Mouse (Mus musculus) neural tube, embryonic 13.5 days (tissue): ENCODE results near the gene Fbxo24. TPM values are rescaled to one million over a fixed set of nuclear protein-coding genes. Genes with fewer than 3 reads are reported as not detected.
A peak's percentile ranks its signal among the peaks of the same experiment; 100 is the strongest.
"Not testable (repeated sequence)": the region's sequence is repeated elsewhere in the genome, so short reads cannot be mapped to it uniquely, and the experiment has no call there.

Experiments used
- ATAC-seq: fragments of 200-750 bp; cut with Nextera tagmentation; 2 replicates; pipeline ENCODE4 v1.8.0; 2017; ENCODE audit warnings: low read depth, mild to moderate bottlenecking, moderate TSS enrichment, moderate library complexity
- H3K27ac ChIP-seq: fragments of 300-500 bp; sonication (generic); replicated peaks from 2 replicates; pipeline ENCODE4 v1.5.1; 2015; ENCODE audit warnings: moderate library complexity, mild to moderate bottlenecking, inconsistent platforms
- H3K27me3 ChIP-seq: fragments of 300-500 bp; sonication (generic); 2 replicates; pipeline ENCODE4 v1.6.1; 2015; ENCODE audit warnings: mild to moderate bottlenecking, inconsistent platforms
- H3K36me3 ChIP-seq: fragments of 300-500 bp; sonication (generic); 2 replicates; pipeline ENCODE4 v1.6.1; 2015; ENCODE audit warnings: mild to moderate bottlenecking, inconsistent platforms
- H3K4me1 ChIP-seq: fragments of 300-500 bp; sonication (generic); replicated peaks from 2 replicates; pipeline ENCODE4 v1.6.1; 2015; ENCODE audit warnings: inconsistent platforms
- H3K4me2 ChIP-seq: fragments of 300-500 bp; sonication (generic); 2 replicates; pipeline ENCODE4 v1.6.1; 2015; ENCODE audit warnings: inconsistent platforms, mild to moderate bottlenecking, moderate library complexity
- H3K4me3 ChIP-seq: fragments of 300-500 bp; sonication (generic); 2 replicates; pipeline ENCODE4 v1.5.1; 2015; ENCODE audit warnings: mild to moderate bottlenecking, inconsistent platforms
- H3K9ac ChIP-seq: fragments of 300-500 bp; sonication (generic); 2 replicates; pipeline ENCODE4 v1.6.1; 2015; ENCODE audit warnings: moderate library complexity, mild to moderate bottlenecking, inconsistent platforms
- H3K9me3 ChIP-seq: fragments of 300-500 bp; sonication (generic); 2 replicates; pipeline ENCODE4 v1.6.1; 2016; ENCODE audit warnings: inconsistent platforms
- WGBS: fragments of 180-500 bp; shearing (Covaris S2); methylation state at CpG from one replicate; pipeline ENCODE4 v1.1.7; 2015; 5-methylcytosine and 5-hydroxymethylcytosine counted together
- polyA plus RNA-seq: library from polyadenylated mRNA; unstranded; fragments of >200 nt; fragmentation: Nextera tagmentation; extraction: Ambion mirVana; gene quantifications from 2 replicates; pipeline ENCODE4 v1.2.1, GENCODE M21; 2015

The Fbxo24 gene
- polyA plus RNA-seq, 1 experiment from 2014 or later, result 0.20 TPM

GRCm38 (mm10) chr5:137639472-137639871 lies 10.7 kb upstream of the Fbxo24 start:
- H3K9ac ChIP-seq, result no peak overlapping the region
- H3K9me3 ChIP-seq, result no peaks in the 10 kb centered on the region
- H3K4me1 ChIP-seq, result no peaks in the 10 kb centered on the region
- H3K36me3 ChIP-seq, result peaks cover 79% of the 10 kb centered on the region
- H3K4me3 ChIP-seq, result no peak overlapping the region
- ATAC-seq, result no peak
- H3K27ac ChIP-seq, result no peak overlapping the region
- 80% methylated on average over 7 of the region's 7 CpGs for WGBS
- H3K27me3 ChIP-seq, result peaks cover 14% of the 10 kb centered on the region
- H3K4me2 ChIP-seq, result no peak overlapping the region

- WGBS, result 78% methylated on average over 12 of the region's 12 CpGs
- peaks cover 47% of the 10 kb centered on the region for H3K36me3 ChIP-seq
- no peak overlapping the region for H3K27ac ChIP-seq
- H3K4me3 ChIP-seq, result no peak overlapping the region
- H3K4me1 ChIP-seq, result peaks cover 38% of the 10 kb centered on the region
- no peaks in the 10 kb centered on the region for H3K9me3 ChIP-seq
- H3K4me2 ChIP-seq, result no peak overlapping the region
- ATAC-seq, result no peak
- H3K9ac ChIP-seq, result peak overlapping the region; percentile 32; the same call in 1 of the 2 replicates
- no peaks in the 10 kb centered on the region for H3K27me3 ChIP-seq
Observed at GRCm38 (mm10) chr5:137633397-137634084, 4.7 kb upstream of the Fbxo24 start.

- Histone ChIP-seq H3K4me1 (peaks cover 49% of the 10 kb centered on the region), H3K36me3 (peaks cover 27% of the 10 kb centered on the region), H3K4me2 (peak overlapping the region; percentile 86), H3K9me3 (no peaks in the 10 kb centered on the region), H3K9ac (peak overlapping the region; percentile 86), H3K27me3 (no peaks in the 10 kb centered on the region), H3K27ac (peak overlapping the region; percentile 94), H3K4me3 (peak overlapping the region; percentile 83)
- no peak for ATAC-seq
- 76% methylated on average over 4 of the region's 4 CpGs for WGBS
Observed at GRCm38 (mm10) chr5:137631591-137631990, 2.8 kb upstream of the Fbxo24 start.

- peaks cover 23% of the 10 kb centered on the region for H3K36me3 ChIP-seq
- H3K9me3 ChIP-seq, result no peaks in the 10 kb centered on the region
- peak overlapping the region; percentile 86 for H3K4me2 ChIP-seq
- no peak for ATAC-seq
- H3K27me3 ChIP-seq, result no peaks in the 10 kb centered on the region
- 58% methylated on average over 9 of the region's 9 CpGs for WGBS
- peaks cover 49% of the 10 kb centered on the region for H3K4me1 ChIP-seq
- H3K27ac ChIP-seq, result peak overlapping the region; percentile 94
- H3K4me3 ChIP-seq, result peak overlapping the region; percentile 83
- peak overlapping the region; percentile 86 for H3K9ac ChIP-seq
Observed at GRCm38 (mm10) chr5:137631171-137631570, 2.4 kb upstream of the Fbxo24 start.

- H3K4me3 ChIP-seq, result peak overlapping the region; percentile 83
- H3K27me3 ChIP-seq, result no peaks in the 10 kb centered on the region
- H3K4me2 ChIP-seq, result peak overlapping the region; percentile 86
- H3K4me1 ChIP-seq, result peaks cover 49% of the 10 kb centered on the region
- H3K9ac ChIP-seq, result peak overlapping the region; percentile 86
- peaks cover 17% of the 10 kb centered on the region for H3K36me3 ChIP-seq
- 30% methylated on average over 3 of the region's 3 CpGs for WGBS
- H3K9me3 ChIP-seq, result no peaks in the 10 kb centered on the region
- H3K27ac ChIP-seq, result peak overlapping the region; percentile 94
- no peak for ATAC-seq
Observed at GRCm38 (mm10) chr5:137630602-137631001, 1.8 kb upstream of the Fbxo24 start.

- peaks cover 49% of the 10 kb centered on the region for H3K4me1 ChIP-seq
- H3K9ac ChIP-seq, result peak overlapping the region; percentile 86
- WGBS, result 23% methylated on average over 6 of the region's 6 CpGs
- no peaks in the 10 kb centered on the region for H3K9me3 ChIP-seq
- H3K27me3 ChIP-seq, result no peaks in the 10 kb centered on the region
- no peak for ATAC-seq
- H3K4me3 ChIP-seq, result peak overlapping the region; percentile 83
- H3K4me2 ChIP-seq, result peak overlapping the region; percentile 86
- peaks cover 12% of the 10 kb centered on the region for H3K36me3 ChIP-seq
- H3K27ac ChIP-seq, result peak overlapping the region; percentile 94
Observed at GRCm38 (mm10) chr5:137629906-137630545, 1.2 kb upstream of the Fbxo24 start.

- peaks cover 9% of the 10 kb centered on the region for H3K36me3 ChIP-seq
- H3K4me3 ChIP-seq, result peak overlapping the region; percentile 83
- no peaks in the 10 kb centered on the region for H3K27me3 ChIP-seq
- H3K27ac ChIP-seq, result peak overlapping the region; percentile 94
- ATAC-seq, result peak; percentile 36
- under 1% methylated on average over 23 of the region's 23 CpGs for WGBS
- H3K4me1 ChIP-seq, result peaks cover 49% of the 10 kb centered on the region
- H3K4me2 ChIP-seq, result peak overlapping the region; percentile 86
- H3K9ac ChIP-seq, result peak overlapping the region; percentile 86
- no peaks in the 10 kb centered on the region for H3K9me3 ChIP-seq
Observed at GRCm38 (mm10) chr5:137629306-137629721, 512 bp upstream of the Fbxo24 start.

GRCm38 (mm10) chr5:137627991-137628390 lies 811 bp downstream of the Fbxo24 start:
- H3K27ac ChIP-seq, result peak overlapping the region; percentile 93
- H3K9ac ChIP-seq, result peak overlapping the region; percentile 80

GRCm38 (mm10) chr5:137623937-137624530 lies 4.8 kb downstream of the Fbxo24 start:
- H3K9me3 ChIP-seq, result no peaks in the 10 kb centered on the region; the same call in 1 of the 2 replicates
- no peak overlapping the region for H3K4me2 ChIP-seq
- peaks cover 11% of the 10 kb centered on the region for H3K4me1 ChIP-seq
- 88% methylated on average over 11 of the region's 11 CpGs for WGBS
- H3K27ac ChIP-seq, result no peak overlapping the region
- no peak overlapping the region for H3K4me3 ChIP-seq
- H3K9ac ChIP-seq, result no peak overlapping the region
- H3K36me3 ChIP-seq, result no peaks in the 10 kb centered on the region
- no peak for ATAC-seq
- no peaks in the 10 kb centered on the region for H3K27me3 ChIP-seq

More at GRCm38 (mm10) chr5:137627991-137628390, 811 bp downstream of the Fbxo24 start:
- H3K4me1 ChIP-seq, result peaks cover 45% of the 10 kb centered on the region
- 3% methylated on average over 9 of the region's 9 CpGs for WGBS
- no peak for ATAC-seq
- H3K9me3 ChIP-seq, result no peaks in the 10 kb centered on the region; the same call in 1 of the 2 replicates
- no peaks in the 10 kb centered on the region for H3K27me3 ChIP-seq
- no peaks in the 10 kb centered on the region for H3K36me3 ChIP-seq
- H3K4me2 ChIP-seq, result peak overlapping the region; percentile 65
- peak overlapping the region; percentile 83 for H3K4me3 ChIP-seq

GRCm38 (mm10) chr5:137615347-137615746 lies 13.5 kb downstream of the Fbxo24 start:
- Histone ChIP-seq H3K4me3 (no peak overlapping the region), H3K4me2 (no peak overlapping the region), H3K27me3 (no peaks in the 10 kb centered on the region), H3K9me3 (no peaks in the 10 kb centered on the region), H3K36me3 (no peaks in the 10 kb centered on the region), H3K4me1 (peaks cover 5% of the 10 kb centered on the region; the same call in 1 of the 2 replicates), H3K9ac (no peak overlapping the region), H3K27ac (no peak overlapping the region)
- ATAC-seq, result no peak
- 89% methylated on average over 7 of the region's 7 CpGs for WGBS

GRCm38 (mm10) chr5:137614921-137615320 lies 13.9 kb downstream of the Fbxo24 start:
- not testable (repeated sequence) for ATAC-seq, H3K4me3 ChIP-seq, H3K27me3 ChIP-seq, H3K4me1 ChIP-seq, H3K4me2 ChIP-seq, H3K36me3 ChIP-seq, H3K9me3 ChIP-seq, H3K27ac ChIP-seq, H3K9ac ChIP-seq
- WGBS, result 88% methylated on average over 2 of the region's 2 CpGs

GRCm38 (mm10) chr5:137613550-137613949 lies 15.3 kb downstream of the Fbxo24 start, which contains the start of gene Pcolce:
Gene Pcolce (minus strand): TSS chr5:137613784.
- Histone ChIP-seq H3K27ac (no peak within 1 kb of the TSS), H3K4me3 (no peak within 1 kb of the TSS), H3K4me2 (no peak within 1 kb of the TSS), H3K27me3 (peaks cover 7% of the 10 kb centered on the region), H3K9me3 (no peaks in the 10 kb centered on the region), H3K36me3 (no peaks in the 10 kb centered on the region), H3K4me1 (peaks cover 12% of the 10 kb centered on the region), H3K9ac (no peak within 1 kb of the TSS)
- ATAC-seq, result no peak
- 63% methylated on average over 11 of the region's 11 CpGs for WGBS
